Mouse (Mus musculus) ovary, postnatal 10 days (tissue): ENCODE data around the gene Prkab1.

Experiments
- DNase-seq: peaks from one replicate; pipeline ENCODE4 v3.0.0; 2022; ENCODE audit warnings: low spot score

The Prkab1 gene

DNA sequence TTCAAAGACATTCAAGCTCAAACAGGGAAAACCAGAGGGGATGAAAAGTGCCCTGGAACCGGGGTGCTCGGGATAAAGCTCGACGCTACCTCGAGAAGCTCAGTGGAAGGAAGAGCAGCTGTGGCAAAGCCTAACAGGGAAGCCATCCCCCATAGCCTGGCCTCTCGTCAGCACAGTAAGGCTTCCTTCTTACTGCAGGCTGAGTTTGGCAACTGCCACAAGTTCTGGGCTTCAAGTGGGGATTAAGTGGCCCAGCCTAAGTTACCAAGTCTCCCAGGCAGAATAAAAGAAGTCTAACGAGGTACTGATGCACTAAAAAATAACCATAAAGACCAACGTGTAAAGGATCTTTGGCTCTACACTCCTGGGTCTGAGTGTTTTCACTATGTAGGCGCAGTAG lies 6.1 kb downstream of the Prkab1 start:
- DNase-seq = no peak

- DNase-seq = no peak
Measured at GRCm38 (mm10) chr5:116017391-116017790, 6.9 kb downstream of the Prkab1 start.

GRCm38 (mm10) chr5:116016542-116016941 lies 7.8 kb downstream of the Prkab1 start:
- no peak for DNase-seq

GRCm38 (mm10) chr5:116014237-116014636 lies 10.1 kb downstream of the Prkab1 start:
- no peak for DNase-seq

GRCm38 (mm10) chr5:116013821-116014220 lies 10.5 kb downstream of the Prkab1 start:
- DNase-seq = no peak

DNA sequence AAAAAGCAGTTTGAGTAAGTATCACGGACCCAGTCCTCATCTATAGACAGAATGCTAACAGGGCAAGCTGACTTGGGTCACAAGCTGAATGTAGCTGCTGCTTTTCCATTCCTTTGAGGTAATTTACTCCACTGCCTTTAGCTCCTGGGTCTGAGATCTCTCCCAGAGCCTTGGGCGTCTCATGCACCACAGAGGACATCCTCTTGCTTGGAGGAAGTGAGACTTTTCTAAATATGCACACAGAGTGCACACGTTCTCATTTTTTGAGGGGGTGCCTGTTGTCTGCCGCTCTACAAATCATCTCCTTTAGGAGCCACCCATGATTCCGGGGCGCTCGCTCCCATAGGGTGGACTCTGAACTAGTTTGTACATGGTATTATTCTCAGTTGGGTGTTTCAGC lies 11.8 kb downstream of the Prkab1 start:
- DNase-seq = no peak

GRCm38 (mm10) chr5:116011700-116012099 lies 12.6 kb downstream of the Prkab1 start:
- no peak for DNase-seq

- DNase-seq = no peak
Measured at GRCm38 (mm10) chr5:116009884-116010627, 14.3 kb downstream of the Prkab1 start.

- DNase-seq = no peak
Measured at GRCm38 (mm10) chr5:116009091-116009851, 15.0 kb downstream of the Prkab1 start.

GRCm38 (mm10) chr5:116007723-116008122 lies 16.6 kb downstream of the Prkab1 start:
- no peak for DNase-seq

- DNase-seq = no peak
Measured at GRCm38 (mm10) chr5:116006324-116007099, 17.8 kb downstream of the Prkab1 start.

DNA sequence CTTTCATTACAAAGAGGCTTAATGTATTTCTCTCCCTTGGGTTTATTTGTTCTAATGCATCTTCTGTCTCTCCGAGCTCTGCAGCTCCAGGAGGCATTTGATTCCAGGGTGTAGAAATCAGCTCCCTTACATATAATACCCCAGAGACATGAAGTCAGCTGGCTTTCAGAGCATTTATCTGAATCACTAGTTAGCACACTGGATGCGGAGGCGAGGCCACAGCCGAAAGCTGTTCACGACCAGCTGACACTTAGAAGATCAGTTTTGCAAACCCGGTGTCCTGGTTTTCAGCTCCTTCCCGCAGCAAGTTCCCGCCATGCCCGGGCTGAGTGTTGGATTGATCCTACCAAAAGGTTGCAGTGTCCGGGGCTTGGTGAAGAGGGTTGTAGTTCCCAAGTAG lies 20.0 kb downstream of the Prkab1 start:
- no peak for DNase-seq

- DNase-seq = no peak
Measured at GRCm38 (mm10) chr5:116003825-116004224, 20.5 kb downstream of the Prkab1 start.

DNA sequence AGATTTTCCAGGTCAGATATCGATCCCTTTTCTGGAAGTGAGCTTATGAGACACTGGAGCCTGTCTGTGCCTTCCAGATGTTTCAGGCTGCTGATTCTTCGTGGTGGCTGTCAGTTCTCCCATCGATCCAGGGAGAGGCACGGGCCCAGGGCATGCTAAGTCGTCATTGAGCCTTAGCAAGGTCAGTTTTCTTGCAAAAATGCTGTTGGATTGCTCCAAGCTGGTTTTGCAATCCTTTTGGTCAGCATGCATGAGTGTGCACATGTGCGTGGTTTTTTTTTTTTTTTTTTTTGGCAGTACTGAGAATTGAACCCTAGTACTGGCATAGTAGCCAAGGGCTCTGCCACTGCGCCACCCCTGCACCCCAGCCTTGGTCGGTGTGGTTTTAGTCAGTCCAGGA lies 21.2 kb downstream of the Prkab1 start:
- DNase-seq = no peak

- DNase-seq = no peak
Measured at GRCm38 (mm10) chr5:115997376-115997775, 26.9 kb downstream of the Prkab1 start.

- no peak for DNase-seq
Measured at GRCm38 (mm10) chr5:115994101-115994500, 30.2 kb downstream of the Prkab1 start.

- no peak for DNase-seq
Measured at GRCm38 (mm10) chr5:115991717-115992116, 32.6 kb downstream of the Prkab1 start.

DNA sequence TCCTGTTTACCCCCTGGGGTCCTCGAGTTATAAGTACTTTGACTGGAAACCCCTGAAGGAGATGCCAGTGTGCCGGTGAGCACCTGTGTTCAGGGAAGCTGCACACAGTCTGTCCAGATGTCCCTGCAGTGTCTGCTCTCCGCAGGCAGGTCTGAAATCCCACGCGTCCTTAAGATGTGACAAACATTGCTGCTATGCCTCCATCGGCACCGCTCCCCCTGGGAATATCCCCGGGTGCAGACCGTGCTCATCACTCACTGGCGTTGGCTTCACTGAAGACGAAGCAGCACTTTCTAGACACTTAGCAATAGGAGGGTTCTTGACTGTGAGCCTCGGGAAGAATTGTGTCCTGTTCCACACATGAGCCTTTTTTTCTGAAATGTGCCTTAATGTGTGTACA lies 37.0 kb downstream of the Prkab1 start:
- no peak for DNase-seq

DNA sequence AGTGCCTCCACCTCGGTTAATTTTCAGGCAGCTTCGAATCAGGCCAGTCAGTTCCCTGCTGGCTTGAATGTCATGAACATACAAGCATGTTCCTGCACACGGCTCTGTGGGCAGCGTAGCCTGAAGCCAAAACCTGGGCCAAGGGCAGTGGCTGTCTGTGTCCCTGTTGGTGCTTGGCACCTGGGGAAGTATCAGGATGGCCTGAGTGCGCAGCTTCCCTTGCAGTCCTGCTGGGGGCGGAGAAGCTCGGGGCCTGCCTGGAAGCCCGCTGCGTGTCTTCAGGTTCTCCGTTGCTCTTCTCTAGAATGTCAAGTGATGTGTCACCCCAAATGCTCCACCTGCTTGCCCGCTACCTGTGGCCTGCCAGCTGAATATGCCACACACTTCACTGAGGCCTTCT lies 39.2 kb downstream of the Prkab1 start:
- DNase-seq = no peak

DNA sequence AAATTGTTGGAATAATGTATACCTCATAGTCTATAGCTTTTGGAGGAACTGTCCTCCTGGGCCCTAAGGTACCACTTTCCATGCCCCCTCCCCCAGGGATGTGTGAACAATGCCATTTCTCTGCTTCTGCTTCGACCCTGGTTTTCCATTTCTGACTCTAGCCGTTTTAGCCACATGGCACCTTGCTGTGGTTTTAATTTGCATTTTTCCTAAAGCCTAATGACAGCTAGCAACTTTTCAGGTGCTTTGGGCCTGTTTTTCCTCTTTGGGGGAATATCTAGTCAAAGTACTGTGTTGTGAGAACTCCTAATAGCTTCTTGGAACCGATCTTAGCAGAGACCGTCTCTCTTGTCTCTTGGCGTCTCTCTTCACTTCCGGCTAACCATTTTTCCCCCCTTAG lies 39.9 kb downstream of the Prkab1 start:
- no peak for DNase-seq

- no peak for DNase-seq
Measured at GRCm38 (mm10) chr5:115982671-115983373, 41.5 kb downstream of the Prkab1 start.

GRCm38 (mm10) chr5:115980537-115980936 lies 43.8 kb downstream of the Prkab1 start:
- DNase-seq = no peak
